Mouse (Mus musculus) limb, embryonic 13.5 days (tissue): ENCODE results near the gene Med27. TPM values are rescaled to one million over a fixed set of nuclear protein-coding genes. Genes with fewer than 3 reads are reported as not detected.

Experiments
- ATAC-seq: fragments of 200-750 bp; cut with Nextera tagmentation; 2 replicates; pipeline ENCODE4 v1.8.0; 2017; ENCODE audit warnings: low read depth, moderate number of reproducible peaks, moderate TSS enrichment; ENCODE audit not compliant: low FRiP score
- H3K27ac ChIP-seq: fragments of 300-500 bp; sonication (generic); 2 replicates; pipeline ENCODE4 v1.5.1; 2015; ENCODE audit warnings: inconsistent platforms, mild to moderate bottlenecking, moderate library complexity
- H3K27me3 ChIP-seq: fragments of 300-500 bp; sonication (generic); 2 replicates; pipeline ENCODE4 v1.6.1; 2015; ENCODE audit warnings: mild to moderate bottlenecking, inconsistent platforms
- H3K36me3 ChIP-seq: fragments of 300-500 bp; sonication (generic); 2 replicates; pipeline ENCODE4 v1.6.1; 2015; ENCODE audit warnings: inconsistent platforms, mild to moderate bottlenecking, moderate library complexity
- H3K4me1 ChIP-seq: fragments of 300-500 bp; sonication (generic); 2 replicates; pipeline ENCODE4 v1.6.1; 2015; ENCODE audit warnings: inconsistent platforms
- H3K4me2 ChIP-seq: fragments of 300-500 bp; sonication (generic); replicated peaks from 2 replicates; pipeline ENCODE4 v1.6.1; 2015; ENCODE audit warnings: inconsistent platforms, mild to moderate bottlenecking, moderate library complexity
- H3K4me3 ChIP-seq: fragments of 300-500 bp; sonication (generic); 2 replicates; pipeline ENCODE4 v1.5.1; 2015; ENCODE audit warnings: moderate library complexity, mild to moderate bottlenecking, inconsistent platforms
- H3K9ac ChIP-seq: fragments of 300-500 bp; sonication (generic); 2 replicates; pipeline ENCODE4 v1.6.1; 2015; ENCODE audit warnings: mild to moderate bottlenecking, inconsistent platforms
- H3K9me3 ChIP-seq: fragments of 300-500 bp; sonication (generic); 2 replicates; pipeline ENCODE4 v1.6.1; 2016; ENCODE audit warnings: inconsistent platforms
- WGBS: fragments of 180-500 bp; shearing (Covaris S2); methylation state at CpG from one replicate; pipeline ENCODE4 v1.1.7; 2015; 5-methylcytosine and 5-hydroxymethylcytosine counted together
- polyA plus RNA-seq: library from polyadenylated mRNA; unstranded; fragments of >200 nt; fragmentation: Nextera tagmentation; extraction: Ambion mirVana; gene quantifications from 2 replicates; pipeline ENCODE4 v1.2.1, GENCODE M21; 2015

The Med27 gene
- polyA plus RNA-seq, 1 experiment from 2014 or later = 55.6 TPM

DNA sequence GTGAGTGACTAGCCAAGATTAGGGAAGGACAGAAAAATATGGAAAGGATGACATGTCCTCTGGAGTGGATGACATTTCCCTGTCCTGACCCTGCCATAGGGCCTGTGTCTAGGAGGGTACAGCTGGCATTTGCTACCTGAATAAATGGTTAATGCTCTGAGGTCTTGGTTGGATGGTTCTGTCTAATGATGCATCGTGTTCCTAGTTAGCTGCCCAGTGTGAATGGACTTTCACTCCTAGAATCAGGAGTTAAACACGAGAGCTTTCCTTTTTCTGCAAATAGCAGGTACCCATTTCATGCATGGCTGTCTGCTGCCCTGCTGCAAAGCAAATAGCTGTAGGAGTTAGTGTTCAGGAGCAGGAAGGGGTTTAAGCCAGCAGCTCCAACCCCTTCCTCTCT, 141.0 kb downstream of the Med27 start:
- Histone ChIP-seq H3K27ac (no peak overlapping the region), H3K36me3 (no peaks in the 10 kb centered on the region), H3K9me3 (no peaks in the 10 kb centered on the region), H3K9ac (no peak overlapping the region), H3K4me1 (peaks cover 42% of the 10 kb centered on the region), H3K27me3 (no peaks in the 10 kb centered on the region), H3K4me2 (no peak overlapping the region), H3K4me3 (no peak overlapping the region)
- ATAC-seq = no peak
- 69% methylated on average over 2 of the region's 2 CpGs for WGBS

DNA sequence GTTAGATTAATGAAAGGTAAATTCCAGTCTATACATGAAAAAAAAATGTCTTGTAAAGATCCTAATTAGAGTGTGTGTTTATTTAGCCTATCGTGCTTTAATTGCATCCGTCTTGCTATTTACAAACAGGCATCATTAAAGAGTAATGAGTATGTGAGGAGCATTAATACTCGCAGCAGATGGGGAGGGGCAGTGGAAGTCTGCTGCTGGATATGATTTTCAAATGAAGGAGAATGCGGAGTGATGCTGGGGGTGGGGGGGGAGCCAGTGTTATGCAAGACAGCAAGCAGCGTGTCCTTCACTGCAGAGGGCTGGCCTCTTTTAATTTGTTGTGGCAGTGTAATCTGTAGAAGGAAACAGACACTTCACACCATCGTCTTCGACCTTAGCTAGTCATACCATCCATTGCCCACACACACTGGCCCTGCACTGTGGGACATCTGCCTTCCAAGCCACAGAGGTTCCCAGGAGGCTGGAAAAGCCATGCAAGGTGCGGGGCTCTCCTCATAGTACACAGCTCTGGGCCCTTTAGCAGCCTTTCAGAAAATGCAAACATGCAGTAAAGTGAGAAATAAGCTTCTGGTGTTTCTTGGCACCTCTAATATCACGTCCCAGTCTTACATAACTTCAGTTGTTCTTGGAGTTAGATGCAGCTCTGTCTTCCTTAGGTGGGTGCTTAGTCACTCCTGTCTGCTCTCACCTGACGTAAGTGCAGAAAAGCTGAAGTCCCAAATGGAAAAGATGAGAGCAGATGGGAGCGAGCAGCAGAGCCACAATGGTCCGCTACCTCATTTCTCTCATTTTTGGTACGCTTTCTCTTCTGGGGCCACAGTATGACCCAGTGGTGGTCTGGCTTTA, 142.0 kb downstream of the Med27 start:
- Histone ChIP-seq H3K4me2 (no peak overlapping the region), H3K9me3 (no peaks in the 10 kb centered on the region), H3K27ac (no peak overlapping the region), H3K9ac (no peak overlapping the region), H3K36me3 (no peaks in the 10 kb centered on the region), H3K4me1 (peaks cover 32% of the 10 kb centered on the region), H3K27me3 (no peaks in the 10 kb centered on the region), H3K4me3 (no peak overlapping the region)
- ATAC-seq = no peak
- 58% methylated on average over 13 of the region's 13 CpGs for WGBS

DNA sequence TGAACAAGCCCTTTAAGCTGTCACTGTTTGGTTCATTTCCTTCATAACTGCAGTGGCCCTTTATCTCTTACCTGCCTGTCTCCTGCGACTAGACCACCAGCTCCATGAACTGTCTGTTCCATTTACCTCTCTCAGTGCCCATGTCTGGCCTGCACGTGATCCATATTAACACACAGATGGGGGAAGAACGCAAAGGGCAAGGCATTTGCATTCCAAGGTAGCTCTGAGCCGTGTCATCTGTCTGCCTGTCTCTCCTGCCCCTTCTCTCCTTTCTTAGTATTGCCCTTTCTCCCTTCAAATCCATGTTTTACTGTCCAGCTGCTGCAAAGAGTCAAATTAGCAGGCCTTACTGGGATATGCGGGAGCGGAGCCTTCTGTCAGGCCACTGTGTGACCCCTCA, 145.0 kb downstream of the Med27 start:
- WGBS = 69% methylated on average over 6 of the region's 6 CpGs

DNA sequence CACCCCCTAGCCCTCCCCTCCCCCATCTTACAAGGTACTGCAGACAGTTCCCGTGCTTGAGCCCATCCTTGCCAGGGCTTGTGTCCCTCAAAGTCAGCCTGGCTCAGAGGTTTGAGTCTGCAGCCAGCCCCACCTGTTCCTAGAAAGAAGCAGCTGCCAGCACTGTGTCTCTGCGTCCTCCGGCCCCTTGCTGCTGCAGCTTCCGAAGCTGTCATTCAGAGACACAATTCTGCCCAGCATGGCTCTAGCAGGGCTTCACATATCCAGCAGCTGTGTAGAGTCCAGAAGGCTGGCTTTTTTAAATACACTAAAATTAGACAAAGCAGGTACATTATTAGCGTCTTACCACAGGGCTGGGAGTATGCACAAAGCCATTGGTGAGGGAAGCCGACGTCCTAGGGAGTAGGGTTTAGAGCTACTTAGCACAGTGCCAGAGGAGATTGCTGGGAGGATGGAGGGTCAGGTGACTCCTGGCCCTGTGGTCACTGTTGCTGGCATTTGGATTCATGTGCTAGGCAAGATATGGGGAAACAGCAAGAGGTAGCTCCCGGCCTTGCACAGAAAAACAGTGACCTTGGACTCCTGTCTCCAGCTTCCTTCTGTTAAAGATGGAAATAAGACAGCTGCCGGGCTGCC, 146.9 kb downstream of the Med27 start:
- H3K36me3 ChIP-seq = no peaks in the 10 kb centered on the region
- H3K9ac ChIP-seq = no peak overlapping the region
- H3K4me2 ChIP-seq = no peak overlapping the region
- no peak overlapping the region for H3K27ac ChIP-seq
- H3K9me3 ChIP-seq = no peaks in the 10 kb centered on the region
- H3K4me3 ChIP-seq = no peak overlapping the region
- 48% methylated on average over 9 of the region's 9 CpGs for WGBS
- peaks cover 9% of the 10 kb centered on the region for H3K4me1 ChIP-seq
- no peaks in the 10 kb centered on the region for H3K27me3 ChIP-seq
- peak; percentile 69 for ATAC-seq

More for the DNA sequence above, 145.0 kb downstream of the Med27 start:
- no peak overlapping the region for H3K4me3 ChIP-seq
- no peaks in the 10 kb centered on the region for H3K9me3 ChIP-seq
- H3K9ac ChIP-seq = no peak overlapping the region
- H3K27me3 ChIP-seq = no peaks in the 10 kb centered on the region
- H3K4me2 ChIP-seq = no peak overlapping the region
- no peak for ATAC-seq
- no peak overlapping the region for H3K27ac ChIP-seq
- no peaks in the 10 kb centered on the region for H3K36me3 ChIP-seq
- H3K4me1 ChIP-seq = peaks cover 22% of the 10 kb centered on the region

DNA sequence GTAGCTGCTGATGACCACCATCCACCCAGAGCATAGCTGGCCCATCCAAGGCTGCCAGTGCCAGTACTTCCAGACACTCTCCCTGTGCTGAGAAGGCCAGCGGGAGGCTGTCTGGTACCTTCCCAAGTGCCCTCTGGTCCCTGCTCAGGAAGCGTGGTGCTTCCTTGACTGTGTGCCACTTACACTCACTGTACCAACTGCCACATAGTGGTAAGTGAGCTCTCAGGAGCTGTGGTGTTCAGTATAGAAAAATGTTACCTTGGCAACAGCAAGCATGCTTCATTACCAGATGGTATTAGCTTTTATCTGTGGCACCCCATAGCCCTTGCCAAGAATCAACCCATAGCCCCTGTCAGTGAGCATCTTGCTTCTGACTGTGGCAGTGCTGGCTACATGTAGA, 148.7 kb downstream of the Med27 start:
- Histone ChIP-seq H3K27me3 (no peaks in the 10 kb centered on the region), H3K9ac (no peak overlapping the region), H3K4me1 (no peaks in the 10 kb centered on the region), H3K27ac (no peak overlapping the region), H3K4me3 (no peak overlapping the region), H3K9me3 (no peaks in the 10 kb centered on the region), H3K4me2 (no peak overlapping the region), H3K36me3 (peaks cover 4% of the 10 kb centered on the region; the same call in 1 of the 2 replicates)
- no peak for ATAC-seq
- 88% methylated on average over 2 of the region's 2 CpGs for WGBS

DNA sequence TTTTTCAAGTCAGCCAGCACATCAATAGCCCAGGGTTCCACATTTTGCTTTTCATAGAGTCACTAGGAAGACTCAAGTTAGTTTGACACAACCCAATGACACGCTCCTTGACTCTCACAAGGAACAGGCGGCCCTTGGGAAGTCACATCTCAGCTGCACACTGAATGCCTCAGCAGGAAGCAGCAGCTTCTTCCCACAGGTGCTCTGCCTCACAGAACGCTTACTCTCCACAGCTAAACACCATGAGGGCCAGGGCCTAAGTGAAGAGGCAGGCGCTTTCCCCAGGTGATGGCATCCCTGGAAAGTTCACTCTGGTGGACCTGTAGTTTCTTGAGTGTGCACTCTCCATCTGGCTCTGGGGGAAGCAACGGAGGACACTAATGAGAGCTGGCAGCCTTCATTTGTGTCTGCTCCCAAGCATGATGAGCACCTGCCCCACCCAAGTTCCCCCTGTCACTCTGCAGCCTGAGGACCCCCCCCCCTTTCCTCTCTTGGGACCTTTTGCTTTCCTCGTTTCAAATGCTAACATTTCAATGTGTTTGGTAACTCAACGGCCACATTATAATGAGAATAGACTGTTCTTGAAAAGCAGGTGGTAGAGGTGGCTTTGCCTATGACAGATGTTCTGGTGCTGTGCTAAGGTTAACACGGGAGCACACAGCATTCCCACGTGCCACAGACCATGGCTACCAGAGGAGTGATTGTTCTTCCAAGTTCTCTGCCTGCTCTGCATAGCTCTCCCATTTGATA, 154.2 kb downstream of the Med27 start:
- no peak overlapping the region for H3K4me2 ChIP-seq
- H3K4me1 ChIP-seq = no peaks in the 10 kb centered on the region
- 79% methylated on average over 9 of the region's 9 CpGs for WGBS
- no peak overlapping the region for H3K27ac ChIP-seq
- H3K36me3 ChIP-seq = peaks cover 13% of the 10 kb centered on the region
- H3K27me3 ChIP-seq = no peaks in the 10 kb centered on the region
- H3K9me3 ChIP-seq = no peaks in the 10 kb centered on the region
- H3K9ac ChIP-seq = no peak overlapping the region
- H3K4me3 ChIP-seq = no peak overlapping the region
- no peak for ATAC-seq

DNA sequence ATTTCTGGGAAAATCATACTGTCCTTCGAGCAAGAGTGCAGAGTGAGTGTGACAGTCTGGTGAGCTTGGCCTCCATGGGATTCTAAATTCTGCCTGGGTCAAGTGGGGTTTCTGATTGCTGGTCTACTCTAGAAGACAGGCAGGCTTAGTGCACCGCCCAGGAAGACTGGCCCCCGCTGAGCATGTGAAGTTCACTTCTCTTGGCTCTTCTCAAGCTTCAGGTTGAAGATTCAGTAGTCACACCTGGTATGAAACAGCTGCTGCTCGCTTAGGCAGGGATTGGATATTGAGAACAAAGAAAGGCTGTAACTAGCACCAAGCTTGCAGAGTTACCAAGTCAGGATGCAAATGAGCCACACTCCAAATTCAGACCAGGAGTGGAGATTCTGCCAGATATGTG, 154.8 kb downstream of the Med27 start:
- H3K36me3 ChIP-seq = peaks cover 13% of the 10 kb centered on the region
- H3K4me1 ChIP-seq = 0 out of 2 replicates have a peak, but pooled peaks cover 4% of the 10 kb centered on the region
- H3K27ac ChIP-seq = no peak overlapping the region
- ATAC-seq = no peak
- H3K27me3 ChIP-seq = no peaks in the 10 kb centered on the region
- no peak overlapping the region for H3K4me3 ChIP-seq
- no peaks in the 10 kb centered on the region for H3K9me3 ChIP-seq
- H3K9ac ChIP-seq = no peak overlapping the region
- no peak overlapping the region for H3K4me2 ChIP-seq
- 82% methylated on average over 4 of the region's 4 CpGs for WGBS

DNA sequence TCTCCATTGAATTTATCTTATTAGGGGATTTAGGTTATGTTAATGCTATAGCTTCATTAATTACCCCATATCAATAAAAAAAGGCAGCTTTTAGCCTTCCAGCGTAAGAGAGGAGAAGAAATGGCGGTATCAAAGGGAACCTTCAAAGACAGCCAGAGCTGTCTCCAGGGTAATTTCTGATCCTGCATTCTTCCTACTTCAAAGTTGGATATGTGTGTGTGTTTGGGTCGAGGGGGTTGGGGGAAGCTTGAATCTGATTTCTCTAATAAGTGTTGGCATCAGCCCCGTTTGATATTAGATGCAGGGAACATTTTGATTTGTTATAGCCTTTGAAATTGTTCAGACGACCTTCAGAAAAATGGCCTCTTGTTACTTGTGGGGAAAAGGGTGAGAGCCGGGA, 158.2 kb downstream of the Med27 start:
- WGBS = 57% methylated on average over 6 of the region's 6 CpGs
- H3K27ac ChIP-seq = no peak overlapping the region
- H3K4me1 ChIP-seq = peaks cover 10% of the 10 kb centered on the region; the same call in 1 of the 2 replicates
- ATAC-seq = no peak
- H3K9ac ChIP-seq = no peak overlapping the region
- no peaks in the 10 kb centered on the region for H3K9me3 ChIP-seq
- no peaks in the 10 kb centered on the region for H3K27me3 ChIP-seq
- peaks cover 12% of the 10 kb centered on the region for H3K36me3 ChIP-seq
- H3K4me3 ChIP-seq = no peak overlapping the region
- H3K4me2 ChIP-seq = no peak overlapping the region

DNA sequence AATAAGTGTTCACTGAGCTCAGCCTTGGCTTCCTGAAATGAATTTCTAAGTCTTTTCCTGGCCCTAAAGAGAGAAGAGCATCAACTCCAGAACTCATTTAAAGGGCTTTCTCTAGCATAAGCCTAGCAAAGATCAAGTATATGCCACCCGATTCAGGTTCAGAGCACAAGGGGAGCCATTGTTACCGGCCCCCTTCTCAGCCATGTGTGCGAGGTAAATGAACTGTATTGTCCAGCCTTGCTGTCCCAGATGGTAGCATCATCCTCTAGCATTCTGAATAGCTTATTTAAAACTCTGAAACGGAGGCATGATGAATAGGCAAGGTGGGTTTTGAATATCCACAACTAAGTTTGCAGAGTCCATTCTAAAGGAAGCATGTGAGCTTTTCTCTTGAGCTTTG, 159.8 kb downstream of the Med27 start:
- Histone ChIP-seq H3K27me3 (no peaks in the 10 kb centered on the region), H3K4me1 (peaks cover 10% of the 10 kb centered on the region; the same call in 1 of the 2 replicates), H3K36me3 (peaks cover 2% of the 10 kb centered on the region; the same call in 1 of the 2 replicates), H3K27ac (0 out of 2 replicates have a peak overlapping the region, but pooled peaks have one; percentile 28), H3K4me3 (no peak overlapping the region), H3K4me2 (no peak overlapping the region), H3K9ac (no peak overlapping the region), H3K9me3 (no peaks in the 10 kb centered on the region)
- ATAC-seq = no peak
- 76% methylated on average over 4 of the region's 4 CpGs for WGBS

DNA sequence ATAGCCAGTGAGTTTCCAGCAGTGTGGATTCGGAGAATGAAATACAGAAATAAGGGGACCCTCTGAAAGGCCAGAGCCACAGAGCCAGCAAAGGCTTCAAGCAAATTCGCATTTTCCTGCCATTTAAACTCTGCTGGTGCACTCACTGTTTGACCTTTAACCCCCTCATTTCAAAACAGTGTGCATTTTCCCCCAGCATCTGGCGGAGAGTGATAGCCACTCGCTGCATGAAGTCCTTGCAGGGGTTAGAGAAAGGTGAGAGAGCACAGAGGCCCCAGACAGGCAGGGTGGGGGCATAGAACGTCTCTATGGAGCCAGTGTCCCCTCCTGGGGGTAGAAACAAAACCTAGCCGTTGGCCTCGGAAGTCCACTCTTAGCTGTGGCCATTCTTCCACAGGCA, 166.5 kb downstream of the Med27 start:
- Histone ChIP-seq H3K9me3 (no peaks in the 10 kb centered on the region), H3K27ac (no peak overlapping the region), H3K4me3 (no peak overlapping the region), H3K36me3 (no peaks in the 10 kb centered on the region), H3K4me1 (peaks cover 29% of the 10 kb centered on the region), H3K4me2 (no peak overlapping the region), H3K9ac (no peak overlapping the region), H3K27me3 (no peaks in the 10 kb centered on the region)
- ATAC-seq = no peak
- 34% methylated on average over 7 of the region's 7 CpGs for WGBS

DNA sequence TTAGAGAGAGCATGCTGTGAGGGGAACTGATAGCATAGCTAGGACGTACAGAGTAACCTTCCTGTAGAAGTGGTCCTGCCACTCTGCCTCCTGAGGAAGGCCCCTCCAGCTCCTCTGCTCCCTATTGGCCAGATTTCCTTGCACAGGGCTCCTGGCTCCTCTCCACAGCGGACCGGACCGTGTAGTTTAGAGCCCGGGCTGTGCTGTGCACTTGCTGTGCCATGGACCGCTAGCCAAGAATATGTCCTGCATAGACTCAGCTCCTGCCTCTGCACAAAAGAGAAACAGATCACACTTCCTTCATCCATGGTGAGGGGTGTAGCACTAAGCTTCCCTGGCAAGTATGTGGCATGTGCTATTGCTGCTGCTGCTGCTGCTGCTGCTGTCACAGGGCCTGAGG, 168.2 kb downstream of the Med27 start:
- Histone ChIP-seq H3K27me3 (no peaks in the 10 kb centered on the region), H3K9ac (no peak overlapping the region), H3K4me2 (no peak overlapping the region), H3K27ac (no peak overlapping the region), H3K36me3 (no peaks in the 10 kb centered on the region), H3K4me3 (no peak overlapping the region), H3K4me1 (peaks cover 43% of the 10 kb centered on the region), H3K9me3 (no peaks in the 10 kb centered on the region)
- no peak for ATAC-seq
- 82% methylated on average over 6 of the region's 6 CpGs for WGBS

DNA sequence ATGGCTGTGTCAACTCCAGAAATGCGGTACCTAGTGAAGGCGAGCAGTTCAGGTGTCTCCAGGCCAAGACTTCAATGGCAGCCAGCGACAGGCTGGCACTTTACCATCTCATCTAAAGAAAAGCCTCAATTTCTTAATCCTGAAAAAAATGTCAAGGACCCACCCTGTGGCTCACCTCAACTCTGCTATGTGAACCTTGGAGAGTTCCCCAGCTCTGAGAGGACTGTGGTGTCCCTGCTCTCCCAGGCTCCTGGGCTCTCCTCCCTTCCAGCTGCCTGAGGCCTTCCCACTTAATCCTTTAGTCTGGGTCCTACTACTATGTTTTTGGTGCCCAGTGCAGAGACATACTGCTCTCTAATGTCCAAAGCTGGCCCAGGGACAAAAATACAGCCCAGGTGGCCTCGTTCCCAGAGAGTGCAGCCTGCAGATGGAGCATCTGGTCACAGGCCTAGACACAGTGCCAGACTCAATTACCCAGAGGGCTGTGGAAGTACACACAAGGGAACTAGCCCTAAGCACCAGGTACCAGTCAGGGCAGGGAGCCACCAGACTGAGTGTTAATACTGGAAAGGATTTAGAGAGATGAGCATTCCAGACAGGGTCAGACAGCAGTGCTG, 169.3 kb downstream of the Med27 start:
- no peak for ATAC-seq
- no peaks in the 10 kb centered on the region for H3K27me3 ChIP-seq
- WGBS = 76% methylated on average over 4 of the region's 4 CpGs

More for the DNA sequence above, 169.3 kb downstream of the Med27 start:
- Histone ChIP-seq H3K4me2 (no peak overlapping the region), H3K9ac (no peak overlapping the region), H3K27ac (no peak overlapping the region), H3K36me3 (no peaks in the 10 kb centered on the region), H3K4me3 (no peak overlapping the region), H3K4me1 (peaks cover 43% of the 10 kb centered on the region), H3K9me3 (no peaks in the 10 kb centered on the region)
